Mouse (Mus musculus) MEL (cell line): ENCODE measurements around the gene Bmper.

Source experiments
- POLR2A ChIP-seq, 2 experiments: IDR thresholded peaks; 2 replicates each; pipeline ENCODE4 v1.6.1; 2011 to 2012; ENCODE audit warnings: low read length in 2 of 2, mild to moderate bottlenecking in 2 of 2, control low read depth in 1 of 2, improper control_type of control experiment in 1 of 2, low read depth in 1 of 2, moderate library complexity in 1 of 2; ENCODE audit not compliant: control insufficient read depth in 1 of 2, insufficient read depth in 1 of 2, poor library complexity in 1 of 2
- USF1 ChIP-seq: IDR thresholded peaks from 2 replicates; pipeline ENCODE4 v1.6.1; 2014; ENCODE audit warnings: low read depth, mild to moderate bottlenecking, inconsistent platforms, low read length, improper control_type of control experiment, moderate library complexity

DNA sequence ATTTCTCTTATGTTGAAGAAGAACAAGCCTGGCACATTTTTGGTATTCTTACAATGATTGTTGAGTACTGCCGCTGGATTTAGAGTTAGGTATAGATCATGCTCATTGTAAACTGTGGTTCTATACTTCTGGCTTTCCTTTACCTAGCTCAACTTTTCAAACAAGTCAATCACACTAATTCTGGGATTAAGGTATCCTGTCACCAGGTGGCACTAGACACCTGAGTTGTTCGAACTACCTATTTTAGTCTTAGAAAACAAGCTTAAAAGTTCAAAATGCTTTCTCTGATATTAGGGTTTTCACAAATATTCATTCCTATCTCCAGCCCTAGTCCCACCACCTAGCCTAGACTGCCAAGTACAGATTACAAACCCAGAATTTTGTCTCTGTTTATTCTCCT, 196.2 kb downstream of the Bmper start:
- TF ChIP-seq USF1 (no peak), POLR2A (IDR thresholded peaks at IDR 0.05; ENCODE audit: control insufficient read depth in 1 of 2, insufficient read depth in 1 of 2, low read depth in 1 of 2, low read length in 2 of 2, poor library complexity in 1 of 2) (no peak)
